Mouse (Mus musculus) stomach, embryonic 15.5 days (tissue): ENCODE data around the gene Arhgef26. TPM values are rescaled to one million over a fixed set of nuclear protein-coding genes. Genes with fewer than 3 reads are reported as not detected.
A peak's percentile ranks its signal among the peaks of the same experiment; 100 is the strongest.

Source experiments
- ATAC-seq: fragments of 200-750 bp; cut with Nextera tagmentation; 2 replicates; pipeline ENCODE4 v1.8.0; 2017; ENCODE audit warnings: low read depth, moderate number of reproducible peaks, moderate TSS enrichment; ENCODE audit not compliant: insufficient read depth, low FRiP score
- H3K27ac ChIP-seq: fragments of 300-500 bp; sonication (generic); 2 replicates; pipeline ENCODE4 v1.5.1; 2015; ENCODE audit warnings: mild to moderate bottlenecking, inconsistent platforms
- H3K27me3 ChIP-seq: fragments of 300-500 bp; sonication (generic); replicated peaks from 2 replicates; pipeline ENCODE4 v1.6.1; 2015; ENCODE audit warnings: inconsistent platforms
- H3K36me3 ChIP-seq: fragments of 300-500 bp; sonication (generic); 2 replicates; pipeline ENCODE4 v1.6.1; 2015; ENCODE audit warnings: inconsistent platforms
- H3K4me1 ChIP-seq: fragments of 300-500 bp; sonication (generic); 2 replicates; pipeline ENCODE4 v1.6.1; 2015; ENCODE audit warnings: inconsistent platforms
- H3K4me2 ChIP-seq: fragments of 300-500 bp; sonication (generic); 2 replicates; pipeline ENCODE4 v1.6.1; 2015; ENCODE audit warnings: mild to moderate bottlenecking, inconsistent platforms
- H3K4me3 ChIP-seq: fragments of 300-500 bp; sonication (generic); replicated peaks from 2 replicates; pipeline ENCODE4 v1.5.1; 2015; ENCODE audit warnings: inconsistent platforms
- H3K9ac ChIP-seq: fragments of 300-500 bp; sonication (generic); 2 replicates; pipeline ENCODE4 v1.6.1; 2015; ENCODE audit warnings: inconsistent platforms
- H3K9me3 ChIP-seq: fragments of 300-500 bp; sonication (generic); 2 replicates; pipeline ENCODE4 v1.6.1; 2016; ENCODE audit warnings: inconsistent platforms
- WGBS: fragments of 180-500 bp; shearing (Covaris S2); methylation state at CpG from one replicate; pipeline ENCODE4 v1.1.7; 2015; 5-methylcytosine and 5-hydroxymethylcytosine counted together
- polyA plus RNA-seq: library from polyadenylated mRNA; unstranded; fragments of >200 nt; fragmentation: Nextera tagmentation; extraction: Ambion mirVana; gene quantifications from 2 replicates; pipeline ENCODE4 v1.2.1, GENCODE M21; 2015

Gene Arhgef26
- polyA plus RNA-seq, 1 experiment from 2014 or later: 15.9 TPM

- Histone ChIP-seq H3K27me3 (no peaks in the 10 kb centered on the region), H3K4me3 (no peak overlapping the region), H3K9ac (no peak overlapping the region), H3K27ac (no peak overlapping the region), H3K4me1 (no peaks in the 10 kb centered on the region), H3K4me2 (no peak overlapping the region), H3K9me3 (no peaks in the 10 kb centered on the region), H3K36me3 (0 out of 2 replicates have a peak, but pooled peaks cover 5% of the 10 kb centered on the region)
- ATAC-seq: no peak
- 83% methylated on average over 1 of the region's 1 CpGs for WGBS
Observed at GRCm38 (mm10) chr3:62455854-62456253, 117.7 kb downstream of the Arhgef26 start.

DNA sequence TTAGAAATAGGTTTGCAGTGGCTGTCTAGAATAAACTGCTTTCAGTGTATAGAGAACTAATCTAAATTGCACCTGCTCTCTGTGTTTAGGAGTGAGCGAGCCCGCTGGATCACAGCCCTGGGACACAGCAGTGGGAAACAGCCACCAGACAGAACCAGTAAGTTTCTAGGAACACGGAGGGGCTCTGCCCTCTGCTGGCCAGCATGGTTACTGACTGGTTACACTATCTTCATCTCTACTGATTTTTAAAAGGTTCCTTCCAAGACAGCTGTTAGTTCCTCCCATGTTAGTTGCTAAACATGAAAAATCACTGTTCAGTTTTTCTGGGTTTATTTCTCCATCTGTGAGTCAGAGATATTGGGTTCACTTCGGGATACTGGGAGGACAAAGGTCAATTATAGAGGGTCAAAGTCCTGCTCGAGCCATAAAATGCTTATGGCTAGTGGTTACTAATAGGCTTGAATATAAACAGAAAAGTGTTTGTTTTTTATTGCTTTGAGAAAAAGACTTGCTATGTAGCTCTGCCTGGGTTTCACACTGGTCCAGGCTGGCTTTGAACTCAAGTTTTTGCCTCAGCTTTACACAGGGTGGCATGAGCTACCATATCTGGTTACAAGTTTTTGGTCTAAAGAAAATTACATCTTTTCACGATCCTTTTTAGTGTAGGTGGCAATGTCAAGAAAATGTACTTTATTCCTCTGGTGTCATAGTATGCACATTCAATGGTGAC is 120.3 kb downstream of the Arhgef26 start:
- no peak overlapping the region for H3K27ac ChIP-seq
- 42% methylated on average over 6 of the region's 6 CpGs for WGBS

DNA sequence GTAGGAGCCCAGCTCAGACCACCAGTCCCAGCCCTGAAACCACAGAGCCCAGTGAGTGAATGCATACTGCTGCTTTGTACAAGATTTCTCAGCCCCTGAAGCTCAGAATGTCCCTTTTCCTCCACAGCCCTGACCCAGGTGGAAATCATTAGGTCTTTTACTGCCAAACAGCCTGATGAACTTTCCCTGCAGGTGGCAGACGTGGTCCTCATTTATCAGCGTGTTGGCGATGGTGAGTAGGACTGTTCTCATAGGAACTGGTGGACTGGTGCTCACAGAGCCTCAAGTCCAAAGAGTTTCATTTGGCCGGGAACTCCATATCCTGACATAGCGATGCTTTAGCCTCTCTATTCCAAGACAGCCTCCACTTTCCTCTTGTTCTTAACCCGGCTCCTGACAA is 121.3 kb downstream of the Arhgef26 start:
- ATAC-seq: no peak
- Histone ChIP-seq H3K27ac (no peak overlapping the region), H3K9ac (no peak overlapping the region), H3K4me3 (no peak overlapping the region), H3K27me3 (no peaks in the 10 kb centered on the region), H3K9me3 (no peaks in the 10 kb centered on the region), H3K4me2 (no peak overlapping the region), H3K36me3 (0 out of 2 replicates have a peak, but pooled peaks cover 12% of the 10 kb centered on the region), H3K4me1 (no peaks in the 10 kb centered on the region)
- WGBS: 83% methylated on average over 6 of the region's 6 CpGs

More for the DNA sequence above, 120.3 kb downstream of the Arhgef26 start:
- no peaks in the 10 kb centered on the region for H3K4me1 ChIP-seq
- H3K9me3 ChIP-seq: no peaks in the 10 kb centered on the region
- no peak overlapping the region for H3K9ac ChIP-seq
- H3K36me3 ChIP-seq: 0 out of 2 replicates have a peak, but pooled peaks cover 8% of the 10 kb centered on the region
- peak; percentile 72; the same call in 1 of the 2 replicates for ATAC-seq
- no peaks in the 10 kb centered on the region for H3K27me3 ChIP-seq
- H3K4me2 ChIP-seq: no peak overlapping the region
- no peak overlapping the region for H3K4me3 ChIP-seq

DNA sequence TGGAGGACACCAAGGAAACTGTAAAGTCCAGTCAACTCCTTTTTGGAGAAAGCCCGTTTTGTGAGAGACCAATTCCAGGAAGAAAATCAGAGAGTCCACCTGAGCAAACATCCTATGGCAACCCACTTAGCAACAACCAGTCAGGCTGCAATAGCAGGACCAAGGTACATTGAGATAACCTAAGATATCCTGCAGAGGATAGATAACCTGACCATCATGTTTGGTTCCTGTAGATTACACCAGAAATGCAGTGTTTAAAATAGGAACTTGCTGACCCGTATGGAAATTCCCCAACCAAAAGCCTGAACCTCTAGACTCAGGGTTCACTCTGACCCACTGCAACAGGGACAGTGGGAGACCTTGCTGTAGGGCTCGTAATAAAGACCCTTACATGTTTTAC is 126.1 kb downstream of the Arhgef26 start:
- Histone ChIP-seq H3K4me1 (no peaks in the 10 kb centered on the region), H3K9ac (no peak overlapping the region), H3K4me3 (no peak overlapping the region), H3K36me3 (peaks cover 34% of the 10 kb centered on the region; the same call in 1 of the 2 replicates), H3K27ac (no peak overlapping the region), H3K9me3 (no peaks in the 10 kb centered on the region), H3K4me2 (no peak overlapping the region), H3K27me3 (no peaks in the 10 kb centered on the region)
- WGBS: 71% methylated on average over 3 of the region's 3 CpGs
- ATAC-seq: no peak

DNA sequence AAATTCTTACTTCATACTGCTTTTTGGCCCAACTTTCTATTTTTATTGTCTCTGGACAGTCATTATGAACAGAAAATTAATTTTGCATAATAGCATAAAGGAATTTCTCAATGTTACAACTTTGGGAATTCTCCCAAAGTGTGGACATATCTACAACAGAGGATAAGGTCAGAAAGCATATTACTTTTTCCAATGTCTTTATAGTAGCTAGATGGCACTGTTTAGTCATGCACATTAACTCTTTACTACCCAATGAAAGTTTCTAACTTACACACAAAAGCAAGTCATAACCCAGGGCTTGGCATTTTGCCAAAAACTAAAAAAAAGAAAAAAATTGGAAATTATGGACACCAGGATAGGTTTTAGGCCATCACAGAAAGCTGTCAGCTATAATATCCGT is 132.0 kb downstream of the Arhgef26 start:
- Histone ChIP-seq H3K4me1 (no peaks in the 10 kb centered on the region), H3K27ac (no peak overlapping the region), H3K4me2 (no peak overlapping the region), H3K27me3 (no peaks in the 10 kb centered on the region), H3K9ac (no peak overlapping the region), H3K36me3 (peaks cover 40% of the 10 kb centered on the region), H3K9me3 (no peaks in the 10 kb centered on the region), H3K4me3 (no peak overlapping the region)
- 84% methylated on average over 1 of the region's 1 CpGs for WGBS
- no peak for ATAC-seq

GRCm38 (mm10) chr3:62484340-62484739 is 146.2 kb downstream of the Arhgef26 start:
- no peaks in the 10 kb centered on the region for H3K9me3 ChIP-seq
- 89% methylated on average over 2 of the region's 2 CpGs for WGBS
- no peak overlapping the region for H3K9ac ChIP-seq
- no peak for ATAC-seq
- peaks cover 17% of the 10 kb centered on the region; the same call in 1 of the 2 replicates for H3K36me3 ChIP-seq
- H3K27me3 ChIP-seq: no peaks in the 10 kb centered on the region
- H3K4me2 ChIP-seq: no peak overlapping the region
- H3K4me1 ChIP-seq: no peaks in the 10 kb centered on the region
- H3K27ac ChIP-seq: no peak overlapping the region
- no peak overlapping the region for H3K4me3 ChIP-seq

GRCm38 (mm10) chr3:62492568-62492967 is 154.4 kb downstream of the Arhgef26 start:
- ATAC-seq: no peak
- no peak overlapping the region for H3K4me2 ChIP-seq
- no peaks in the 10 kb centered on the region for H3K4me1 ChIP-seq
- WGBS: 81% methylated on average over 6 of the region's 6 CpGs
- no peaks in the 10 kb centered on the region for H3K27me3 ChIP-seq
- no peaks in the 10 kb centered on the region for H3K9me3 ChIP-seq
- peaks cover 20% of the 10 kb centered on the region for H3K36me3 ChIP-seq
- no peak overlapping the region for H3K27ac ChIP-seq
- no peak overlapping the region for H3K4me3 ChIP-seq
- no peak overlapping the region for H3K9ac ChIP-seq

- Histone ChIP-seq H3K9ac (no peak overlapping the region), H3K4me3 (no peak overlapping the region), H3K27me3 (no peaks in the 10 kb centered on the region), H3K36me3 (peaks cover 8% of the 10 kb centered on the region), H3K4me1 (no peaks in the 10 kb centered on the region), H3K4me2 (no peak overlapping the region), H3K27ac (no peak overlapping the region), H3K9me3 (no peaks in the 10 kb centered on the region)
- no peak for ATAC-seq
- 80% methylated on average over 4 of the region's 4 CpGs for WGBS
Observed at GRCm38 (mm10) chr3:62499327-62499726, 161.2 kb downstream of the Arhgef26 start.

DNA sequence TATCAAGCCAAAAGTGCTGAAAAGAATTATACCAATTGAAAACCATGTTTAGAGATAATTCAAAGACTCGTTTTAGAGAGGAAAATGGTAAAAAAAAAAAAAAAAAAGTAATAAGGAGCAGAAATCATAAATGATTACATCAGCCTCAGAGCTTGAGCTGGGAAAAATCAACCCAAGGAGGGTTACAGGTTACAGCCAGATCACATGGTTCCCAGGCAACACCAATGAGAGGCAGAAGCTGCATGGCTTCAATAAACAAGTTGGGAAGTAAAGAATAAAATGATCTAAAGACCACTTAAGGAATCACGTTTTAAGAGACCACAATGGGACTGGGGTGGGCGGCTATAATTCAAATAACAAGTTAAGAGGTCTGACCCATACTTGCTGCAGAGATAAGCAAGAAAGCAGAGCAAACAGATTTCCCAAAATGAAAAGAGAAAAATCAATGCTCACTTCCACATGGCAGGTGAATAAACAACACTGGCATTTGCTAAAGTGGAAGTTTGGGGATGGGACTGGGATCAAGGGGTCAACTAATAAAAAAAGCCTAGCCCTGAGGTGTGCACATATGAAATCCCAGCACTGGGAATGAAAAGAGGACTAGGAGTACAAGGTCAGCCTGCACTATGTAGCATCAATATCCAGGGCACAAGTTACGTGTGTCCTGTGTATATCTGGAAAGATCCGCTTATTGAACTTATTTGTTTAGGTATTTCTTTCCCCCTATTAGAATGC is 167.2 kb downstream of the Arhgef26 start:
- Histone ChIP-seq H3K9ac (no peak overlapping the region), H3K27me3 (no peaks in the 10 kb centered on the region), H3K9me3 (no peaks in the 10 kb centered on the region), H3K4me3 (peak overlapping the region; percentile 84), H3K4me1 (0 out of 2 replicates have a peak, but pooled peaks cover 8% of the 10 kb centered on the region), H3K4me2 (peak overlapping the region; percentile 60), H3K36me3 (no peaks in the 10 kb centered on the region; the same call in 1 of the 2 replicates), H3K27ac (no peak overlapping the region)
- 54% methylated on average over 5 of the region's 5 CpGs for WGBS
- ATAC-seq: no peak

GRCm38 (mm10) chr3:62506488-62507205 is 168.5 kb downstream of the Arhgef26 start, which contains the start of gene Dhx36:
Gene Dhx36, minus strand, starts transcription at chr3:62507004.
- H3K27me3 ChIP-seq: no peaks in the 10 kb centered on the region
- peak within 1 kb of the TSS; percentile 84 for H3K4me3 ChIP-seq
- under 1% methylated on average over 65 of the region's 66 CpGs for WGBS
- H3K4me1 ChIP-seq: 0 out of 2 replicates have a peak, but pooled peaks cover 8% of the 10 kb centered on the region
- H3K9ac ChIP-seq: peak within 1 kb of the TSS; percentile 75
- no peaks in the 10 kb centered on the region for H3K36me3 ChIP-seq
- H3K27ac ChIP-seq: peak within 1 kb of the TSS; percentile 94
- no peaks in the 10 kb centered on the region for H3K9me3 ChIP-seq
- peak; percentile 97 for ATAC-seq
- H3K4me2 ChIP-seq: peak within 1 kb of the TSS; percentile 60

DNA sequence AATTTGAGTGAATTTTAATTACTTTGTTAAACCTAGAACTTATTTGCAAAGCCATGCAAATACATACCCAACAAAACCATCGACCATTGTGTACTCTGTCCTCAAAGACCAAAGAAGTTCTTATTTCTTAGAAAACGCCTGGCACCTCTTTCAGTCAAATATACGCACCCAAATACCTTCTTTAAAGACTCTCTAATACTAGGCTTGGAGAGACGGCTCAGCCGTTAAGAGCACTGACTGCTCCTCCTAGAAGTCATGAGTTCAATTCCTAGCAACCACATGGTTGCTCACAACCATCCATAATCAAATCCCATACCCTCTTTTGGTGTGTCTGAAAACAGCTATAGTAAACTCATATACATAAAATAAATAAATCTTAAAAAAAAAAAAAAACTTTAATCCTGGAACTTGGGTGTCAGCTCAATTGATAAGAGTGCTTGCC is 169.1 kb downstream of the Arhgef26 start:
- ATAC-seq: no peak
- Histone ChIP-seq H3K4me2 (peak overlapping the region; percentile 50), H3K4me1 (0 out of 2 replicates have a peak, but pooled peaks cover 8% of the 10 kb centered on the region), H3K9me3 (no peaks in the 10 kb centered on the region), H3K27me3 (no peaks in the 10 kb centered on the region), H3K36me3 (no peaks in the 10 kb centered on the region), H3K27ac (no peak overlapping the region), H3K4me3 (peak overlapping the region; percentile 84), H3K9ac (no peak overlapping the region)
- 40% methylated on average over 5 of the region's 5 CpGs for WGBS
